Mouse (Mus musculus) spleen, embryonic (tissue): ENCODE data around the gene Rbfox2.

Experiments used
- CTCF ChIA-PET: fragments of 350-600 bp; sonication (Branson Sonifier 250); formaldehyde crosslinking; loops from one replicate; lab custom pipeline; 2022; lab: Charles Lee

Rbfox2 gene

DNA sequence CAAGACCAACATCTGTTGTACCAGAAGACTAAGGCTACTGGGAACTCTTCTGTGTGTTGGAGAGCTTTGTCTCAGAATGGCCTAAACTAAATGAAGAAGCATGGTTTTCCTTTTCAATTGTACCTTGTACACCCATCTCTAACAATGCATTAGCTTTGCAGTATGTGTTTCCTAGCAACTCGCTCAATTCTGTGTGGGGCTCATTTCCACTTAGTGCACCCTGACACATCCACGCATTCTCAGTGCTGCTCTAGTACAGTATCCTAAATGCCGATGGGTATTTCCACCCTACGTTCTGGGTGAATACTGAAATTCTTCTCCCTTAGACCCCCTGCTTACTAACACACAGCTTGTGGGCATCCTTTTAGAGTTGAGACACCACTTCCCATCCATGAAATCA lies 71.3 kb downstream of the Rbfox2 start:
- CTCF ChIA-PET: no interaction called here

DNA sequence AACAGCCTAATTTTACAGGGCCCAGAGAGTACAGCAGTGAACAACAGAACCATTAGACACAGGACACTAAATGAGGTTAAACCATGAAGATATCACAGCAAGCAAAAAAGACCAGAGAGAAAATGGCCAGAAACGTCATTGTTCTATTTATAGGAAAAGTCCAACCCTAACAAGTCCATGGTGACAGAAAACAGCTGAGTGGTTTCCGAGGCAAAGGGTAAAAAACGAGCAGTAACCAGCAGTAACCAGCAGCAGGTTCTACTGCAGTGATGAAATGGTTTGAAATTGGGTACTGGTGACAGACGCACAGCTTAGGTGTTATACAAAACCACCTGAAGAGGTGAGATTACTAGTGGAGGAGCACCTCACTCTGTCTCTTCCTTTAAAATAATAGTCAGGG lies 72.5 kb downstream of the Rbfox2 start:
- CTCF ChIA-PET: no interaction called here

DNA sequence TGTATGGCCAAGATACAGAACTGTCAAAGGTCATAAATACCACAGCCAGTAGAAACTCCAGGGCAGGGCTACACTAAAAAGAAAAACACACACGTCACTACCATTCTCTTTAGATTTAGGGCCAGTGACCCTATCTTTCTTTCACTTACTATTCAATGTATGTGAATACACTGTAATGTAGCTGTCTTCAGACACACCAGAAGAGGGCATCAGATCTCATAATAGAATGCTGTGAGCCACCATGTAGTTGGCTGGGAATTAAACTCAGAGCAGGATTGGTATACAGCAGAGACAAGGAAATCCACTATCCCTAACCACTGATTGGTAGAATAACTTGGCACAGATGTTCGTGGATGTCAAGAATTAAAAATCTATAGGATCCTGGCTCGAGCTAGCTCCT lies 76.7 kb downstream of the Rbfox2 start:
- CTCF ChIA-PET: no interaction called here

- CTCF ChIA-PET: no interaction called here
Observed at GRCm38 (mm10) chr15:77226831-77227354, 79.9 kb downstream of the Rbfox2 start.

- CTCF ChIA-PET: no interaction called here
Observed at GRCm38 (mm10) chr15:77225858-77226257, 80.9 kb downstream of the Rbfox2 start.

DNA sequence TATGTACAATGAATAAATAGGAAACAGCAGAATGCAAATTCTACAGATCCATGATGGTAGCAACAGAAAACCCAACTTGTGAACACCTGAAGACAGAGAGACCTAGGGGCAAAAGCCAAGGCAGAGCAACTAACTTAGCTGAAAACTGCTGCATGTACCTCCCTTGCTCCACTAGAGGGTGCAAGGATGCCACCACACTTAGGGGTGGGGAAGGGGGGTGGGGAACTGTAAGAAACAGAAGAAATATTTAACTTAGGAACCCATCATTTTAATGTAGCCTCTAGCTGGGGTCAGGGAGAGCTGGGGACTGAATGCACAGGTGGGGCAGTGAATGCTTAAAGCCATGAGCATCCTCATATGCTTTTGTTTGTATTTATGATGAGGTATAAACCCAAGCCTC lies 81.5 kb downstream of the Rbfox2 start:
- CTCF ChIA-PET: interaction anchor here (0.7 kb wide), 1 partner anchor 620 kb away, joined by 7 read pairs; no protein-coding TSS in a partner anchor

GRCm38 (mm10) chr15:77220833-77221232 lies 86.0 kb downstream of the Rbfox2 start:
- CTCF ChIA-PET: no interaction called here

DNA sequence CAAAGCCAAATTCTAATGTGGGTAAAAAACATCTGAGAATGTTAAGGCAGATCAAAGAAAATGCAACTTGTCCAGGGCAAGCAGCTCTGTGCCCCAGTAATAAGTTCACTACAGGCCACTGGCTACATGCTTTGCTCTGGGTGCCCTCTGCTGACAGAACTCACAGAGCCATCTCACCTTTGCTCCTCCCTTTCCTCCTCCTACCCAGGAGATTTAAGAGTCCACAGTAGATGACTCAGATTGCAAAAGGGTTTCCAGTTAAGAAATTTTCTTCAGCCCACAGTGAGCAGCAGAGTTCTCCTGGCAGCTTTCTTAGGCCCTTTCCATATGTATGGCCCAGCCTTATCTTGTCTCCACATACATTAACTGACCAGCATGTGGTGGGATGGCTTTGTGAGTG lies 86.7 kb downstream of the Rbfox2 start:
- CTCF ChIA-PET: no interaction called here

DNA sequence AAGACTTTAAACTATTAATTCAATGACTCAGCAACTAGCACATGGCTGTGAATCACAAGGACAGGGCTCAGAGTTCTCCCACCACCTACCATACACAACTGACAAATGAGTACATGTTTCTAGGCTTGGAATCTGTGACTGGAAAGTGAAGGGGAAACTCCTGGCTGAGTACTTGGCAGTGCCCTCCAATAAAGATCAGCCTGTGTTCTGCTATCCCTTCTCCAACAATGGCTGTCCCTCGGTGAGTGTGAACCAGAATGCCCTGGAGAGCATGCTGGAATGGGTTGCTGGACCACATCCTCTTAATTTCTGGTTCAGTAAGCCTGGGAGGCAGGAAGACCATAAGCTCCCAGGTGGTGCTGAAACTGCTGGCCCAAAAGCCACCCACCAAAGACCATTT lies 87.2 kb downstream of the Rbfox2 start:
- CTCF ChIA-PET: no interaction called here

- CTCF ChIA-PET: no interaction called here
Observed at GRCm38 (mm10) chr15:77218007-77218406, 88.8 kb downstream of the Rbfox2 start.

DNA sequence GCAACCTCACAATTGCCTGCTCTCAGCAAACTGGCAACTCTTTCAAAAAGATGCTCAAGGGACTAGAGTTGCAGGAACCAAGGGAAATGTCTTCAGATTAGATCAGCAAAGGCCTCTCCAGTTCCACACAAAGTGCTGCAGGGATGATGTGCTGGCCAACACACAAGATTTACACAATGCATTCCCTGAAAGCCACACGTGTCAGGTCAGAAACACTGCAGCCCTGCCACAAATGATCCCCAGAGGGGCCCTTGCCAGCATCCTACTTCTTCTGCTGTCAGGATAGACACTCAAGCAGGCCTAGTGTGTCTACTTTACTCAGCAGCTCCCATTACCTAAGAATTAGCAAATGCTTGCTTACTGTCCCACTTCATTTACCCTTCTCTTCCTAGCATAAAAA lies 89.3 kb downstream of the Rbfox2 start:
- CTCF ChIA-PET: no interaction called here

DNA sequence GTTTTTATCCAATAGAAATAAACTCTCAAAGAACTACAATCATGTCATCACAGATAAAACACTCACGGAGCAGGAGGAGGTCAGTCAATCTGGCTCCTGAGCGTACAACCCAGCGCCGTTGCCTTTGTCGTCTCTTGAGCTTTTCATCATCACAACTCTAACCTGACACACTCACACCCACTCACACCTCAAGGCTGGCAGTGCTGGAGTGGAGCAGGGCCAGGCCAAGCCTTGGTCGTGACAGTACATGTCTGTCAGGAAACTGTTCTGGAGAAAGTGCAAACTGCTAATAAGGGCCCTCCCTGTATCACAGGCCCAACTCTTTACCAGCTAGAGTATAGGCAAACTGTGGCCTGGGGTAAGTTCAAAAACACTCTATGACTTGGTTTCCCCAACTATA lies 90.1 kb downstream of the Rbfox2 start:
- CTCF ChIA-PET: no interaction called here

GRCm38 (mm10) chr15:77215178-77215800 lies 91.5 kb downstream of the Rbfox2 start:
- CTCF ChIA-PET: no interaction called here

DNA sequence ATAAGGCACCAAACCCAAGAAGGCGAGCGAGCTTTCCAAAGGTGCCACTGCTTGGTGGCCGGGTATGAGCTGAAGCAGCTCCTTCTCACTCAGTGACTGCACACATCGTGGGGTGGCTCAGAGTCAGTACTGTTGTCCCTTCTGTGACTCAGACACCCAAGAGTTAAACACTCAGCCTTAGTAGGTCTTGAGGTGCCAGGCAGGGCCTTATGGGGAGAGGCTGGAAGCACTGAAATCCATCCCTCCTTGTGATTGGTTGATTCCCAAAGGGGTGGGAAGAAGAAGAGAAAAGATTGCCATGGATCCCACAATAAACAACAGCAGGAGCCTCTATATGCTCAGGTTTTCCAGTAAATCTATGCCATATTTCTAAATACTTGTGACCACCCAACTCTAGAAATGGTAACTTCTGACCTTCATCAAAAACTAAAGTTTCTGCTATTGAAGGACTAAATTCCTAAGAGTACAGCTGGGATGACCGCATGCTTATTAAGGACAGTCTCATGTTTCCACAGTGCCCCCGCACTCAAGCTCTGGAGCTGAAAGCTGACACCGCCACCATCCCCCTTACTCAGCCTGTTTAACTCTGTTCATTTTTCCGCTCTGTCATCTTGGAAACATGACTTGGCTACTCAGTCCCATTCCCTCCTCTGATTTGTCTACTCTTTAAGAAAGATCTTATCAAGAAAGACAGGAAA lies 92.2 kb downstream of the Rbfox2 start:
- CTCF ChIA-PET: no interaction called here

GRCm38 (mm10) chr15:77213829-77214228 lies 93.0 kb downstream of the Rbfox2 start:
- CTCF ChIA-PET: interaction anchor here (0.8 kb wide), 1 partner anchor 8 kb away, joined by 3 read pairs; no protein-coding TSS in a partner anchor

- CTCF ChIA-PET: interaction anchor here (0.8 kb wide), 1 partner anchor 9 kb away, joined by 3 read pairs; no protein-coding TSS in a partner anchor
Observed at GRCm38 (mm10) chr15:77212818-77213217, 94.0 kb downstream of the Rbfox2 start.

- CTCF ChIA-PET: no interaction called here
Observed at GRCm38 (mm10) chr15:77212217-77212757, 94.5 kb downstream of the Rbfox2 start.

GRCm38 (mm10) chr15:77206996-77207395 lies 99.8 kb downstream of the Rbfox2 start:
- CTCF ChIA-PET: no interaction called here

- CTCF ChIA-PET: no interaction called here
Observed at GRCm38 (mm10) chr15:77204951-77205350, 101.9 kb downstream of the Rbfox2 start.

GRCm38 (mm10) chr15:77203255-77203981 lies 103.4 kb downstream of the Rbfox2 start:
- CTCF ChIA-PET: no interaction called here

DNA sequence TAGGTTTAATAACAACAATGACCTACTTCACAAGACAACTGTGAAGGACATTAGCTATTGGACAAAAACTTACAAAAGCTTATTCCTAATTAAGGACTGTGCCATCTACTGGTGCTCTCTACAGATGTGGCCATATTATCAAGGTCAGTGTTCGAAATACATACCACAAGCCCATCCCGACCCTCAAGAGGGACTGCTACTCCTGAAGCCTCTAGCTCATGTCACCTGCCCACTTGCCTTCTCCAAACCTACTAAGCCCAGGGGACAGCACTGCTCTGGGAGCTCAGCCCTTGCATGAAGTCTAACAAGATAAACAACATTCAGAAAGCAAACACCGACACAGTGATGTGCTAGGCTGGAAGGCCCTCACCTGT lies 103.9 kb downstream of the Rbfox2 start:
- CTCF ChIA-PET: no interaction called here

DNA sequence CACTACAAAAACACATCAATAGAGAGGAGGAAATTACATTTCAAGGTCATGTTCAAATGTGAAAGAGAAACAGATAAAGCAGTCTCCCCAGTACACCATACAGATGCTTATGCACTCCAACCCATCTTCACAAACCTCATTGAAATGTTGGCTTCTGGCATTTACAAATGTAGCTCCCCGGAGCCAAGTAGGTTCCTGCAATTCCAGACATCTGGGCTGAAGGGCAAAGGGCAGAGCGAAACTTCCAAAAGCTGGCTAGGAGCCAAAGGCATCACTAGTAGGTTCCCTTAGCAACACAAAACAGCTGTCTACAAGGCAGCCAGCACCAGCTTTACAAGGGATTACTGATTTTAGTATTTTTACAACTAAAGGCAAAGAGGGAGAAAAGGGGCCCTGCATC lies 104.6 kb downstream of the Rbfox2 start:
- CTCF ChIA-PET: no interaction called here
